Mouse (Mus musculus) brain, embryonic 14.5 days (tissue): Measurements from ENCODE around the gene Ldlrad3. TPM values are rescaled to one million over a fixed set of nuclear protein-coding genes. Genes with fewer than 3 reads are reported as not detected.

Experiments used
- DNase-seq: peaks from one replicate; pipeline ENCODE4 v3.0.0-alpha.2; 2011; ENCODE audit warnings: low read depth
- CTCF ChIP-seq: fragments of 200-500 bp; IDR thresholded peaks from 2 replicates; pipeline ENCODE4 v1.5.1; 2012; ENCODE audit warnings: inconsistent platforms, mild to moderate bottlenecking, moderate library complexity, borderline replicate concordance; ENCODE audit not compliant: insufficient read depth, insufficient read length; ENCODE audit errors: extremely low read depth
- POLR2A ChIP-seq: fragments of 200-500 bp; IDR thresholded peaks from 2 replicates; pipeline ENCODE4 v1.6.1; 2012; ENCODE audit warnings: mild to moderate bottlenecking, inconsistent platforms, borderline replicate concordance; ENCODE audit not compliant: poor library complexity, insufficient read depth, insufficient read length, severe bottlenecking; ENCODE audit errors: extremely low read depth
- polyA plus RNA-seq: library from polyadenylated mRNA; depleted of rRNA; stranded (reverse); fragments of >200 nt; gene quantifications from 2 replicates; pipeline ENCODE4 v1.2.3, GENCODE M21; 2012

The Ldlrad3 gene
- polyA plus RNA-seq, 1 experiment = 26.2 TPM

GRCm38 (mm10) chr2:102130198-102130845 lies 55.9 kb downstream of the Ldlrad3 start:
- TF ChIP-seq CTCF = no peak
- TF ChIP-seq POLR2A = no peak
- DNase-seq = peak; percentile 69

DNA sequence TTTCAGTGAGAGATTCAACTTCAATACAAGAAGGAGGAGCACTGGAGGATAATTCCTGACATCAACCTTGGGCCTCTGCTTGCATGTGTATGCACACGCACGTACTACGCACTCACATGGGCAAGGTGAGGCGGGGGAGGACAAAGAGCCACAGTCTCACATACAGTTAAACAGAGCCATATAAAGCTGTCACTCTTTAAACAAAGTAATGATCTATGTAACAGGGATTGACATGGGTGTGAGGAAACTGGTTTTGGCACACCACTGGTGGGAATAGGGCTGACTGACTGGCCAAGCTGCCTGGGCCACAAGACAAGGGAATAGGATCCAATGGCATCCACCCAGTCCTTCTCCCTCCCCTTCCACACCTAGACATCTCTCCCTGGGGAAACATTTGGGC lies 57.0 kb downstream of the Ldlrad3 start:
- no peak for DNase-seq
- no peak for TF ChIP-seq POLR2A
- no peak for TF ChIP-seq CTCF

- TF ChIP-seq POLR2A = no peak
- TF ChIP-seq CTCF = no peak
- peak; percentile 87 for DNase-seq
Measured at GRCm38 (mm10) chr2:102128500-102129030, 57.6 kb downstream of the Ldlrad3 start.

DNA sequence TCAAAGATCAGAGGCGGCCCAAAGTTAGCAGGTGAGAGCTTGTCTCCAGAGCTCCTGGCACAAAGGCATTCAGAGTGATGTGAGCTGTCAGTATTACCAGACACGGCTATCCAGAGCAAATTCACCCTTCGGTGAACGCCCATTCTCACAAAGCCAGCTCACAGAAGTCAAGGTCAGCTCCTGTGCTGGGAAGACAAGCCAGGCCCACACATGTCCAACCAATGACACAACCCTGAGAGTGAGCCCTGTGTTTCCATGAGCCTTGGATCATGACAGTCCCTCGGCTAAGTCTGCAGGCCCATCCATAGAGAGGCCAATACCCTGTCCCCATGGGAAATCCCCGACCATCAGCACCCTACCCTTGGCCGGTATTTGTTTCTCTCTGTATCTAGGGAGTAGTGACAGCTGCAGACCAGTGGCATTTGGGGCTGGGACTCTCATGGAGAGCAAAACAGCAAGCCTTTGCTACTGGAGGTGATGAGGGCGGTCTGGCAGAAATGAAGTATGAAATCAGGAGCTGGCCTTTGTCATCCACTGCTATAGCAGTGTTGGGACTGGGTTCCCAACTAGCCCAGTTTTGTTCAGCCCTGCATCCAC lies 58.3 kb downstream of the Ldlrad3 start:
- DNase-seq = no peak
- TF ChIP-seq CTCF (no peak), POLR2A (no peak)

DNA sequence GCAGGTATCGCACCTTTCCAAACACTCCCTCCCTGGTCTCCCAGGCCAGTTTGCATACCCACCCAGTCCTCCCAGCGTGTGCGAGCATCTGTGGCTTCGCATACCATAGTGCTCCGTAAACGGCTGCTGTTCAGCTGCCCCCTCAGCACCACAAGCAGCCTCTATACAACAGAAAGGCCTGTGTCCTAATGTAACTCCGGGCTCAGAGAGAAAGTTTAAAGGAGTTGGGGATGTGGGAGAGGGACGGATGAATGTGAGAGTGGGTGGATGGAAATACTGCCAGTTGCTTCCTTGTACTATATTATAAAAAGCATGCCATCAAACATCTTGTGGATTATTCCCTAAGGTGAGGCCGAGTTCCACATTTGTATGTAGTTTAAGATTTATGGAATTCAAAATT lies 59.0 kb downstream of the Ldlrad3 start:
- TF ChIP-seq CTCF (no peak), POLR2A (no peak)
- DNase-seq = no peak

GRCm38 (mm10) chr2:102126076-102126475 lies 60.1 kb downstream of the Ldlrad3 start:
- DNase-seq = no peak
- TF ChIP-seq CTCF (no peak), POLR2A (no peak)

DNA sequence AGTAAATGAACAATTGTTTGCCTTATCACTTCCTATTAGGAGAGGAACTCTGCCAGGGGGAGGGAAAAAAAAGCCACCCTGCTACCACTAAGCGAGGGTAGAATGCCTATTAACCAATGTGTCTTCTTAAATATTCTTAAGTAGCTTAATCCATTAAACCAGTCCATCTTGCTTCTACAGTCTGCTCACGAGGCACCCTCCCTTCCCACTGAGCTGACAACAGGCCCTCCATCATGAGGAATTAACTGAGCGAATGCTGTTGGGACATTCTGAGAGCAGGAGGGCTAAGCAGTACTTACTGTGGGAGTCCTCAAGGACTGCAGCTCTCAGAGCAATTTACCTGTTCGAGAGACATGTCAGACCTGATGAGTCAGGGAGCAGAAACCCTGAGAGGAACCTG lies 61.1 kb downstream of the Ldlrad3 start:
- DNase-seq = no peak
- no peak for TF ChIP-seq POLR2A
- no peak for TF ChIP-seq CTCF

- DNase-seq = no peak
- TF ChIP-seq POLR2A (no peak), CTCF (no peak)
Measured at GRCm38 (mm10) chr2:102122146-102122515, 64.1 kb downstream of the Ldlrad3 start.

DNA sequence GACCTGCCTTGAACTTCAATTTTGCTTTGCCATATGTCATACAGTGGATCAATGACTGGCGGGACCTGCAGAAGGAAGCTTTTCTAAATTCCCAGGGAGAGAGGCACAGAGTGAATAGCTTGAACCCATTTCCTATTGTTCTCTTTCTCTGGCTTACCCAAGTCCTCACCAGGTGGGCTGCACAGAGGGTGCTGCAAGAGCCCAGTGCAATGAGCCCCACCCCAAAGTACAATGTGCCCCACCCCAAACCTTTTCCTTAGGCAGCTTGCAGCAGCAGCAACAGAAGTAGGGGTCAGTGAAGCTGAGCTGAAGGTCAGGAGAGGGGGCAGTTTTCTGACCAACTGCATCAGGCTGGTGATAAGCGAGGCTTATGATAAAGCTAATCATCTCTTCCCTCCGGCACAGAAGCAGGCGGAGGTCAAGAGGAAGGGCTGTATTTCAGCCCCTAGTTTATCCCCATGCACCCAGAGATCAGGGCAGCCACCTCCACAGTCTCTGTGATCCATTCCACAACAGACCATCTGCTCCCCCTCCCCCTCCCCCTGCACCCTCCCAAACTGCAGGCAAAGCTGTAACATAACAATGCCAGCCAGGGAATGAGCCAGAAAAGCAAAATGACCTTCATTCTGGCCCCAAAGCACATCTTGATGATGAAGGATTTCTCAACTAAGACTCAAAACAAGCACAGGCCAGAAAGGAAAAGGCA lies 64.6 kb downstream of the Ldlrad3 start:
- TF ChIP-seq CTCF (no peak), POLR2A (no peak)
- peak; percentile 74 for DNase-seq

DNA sequence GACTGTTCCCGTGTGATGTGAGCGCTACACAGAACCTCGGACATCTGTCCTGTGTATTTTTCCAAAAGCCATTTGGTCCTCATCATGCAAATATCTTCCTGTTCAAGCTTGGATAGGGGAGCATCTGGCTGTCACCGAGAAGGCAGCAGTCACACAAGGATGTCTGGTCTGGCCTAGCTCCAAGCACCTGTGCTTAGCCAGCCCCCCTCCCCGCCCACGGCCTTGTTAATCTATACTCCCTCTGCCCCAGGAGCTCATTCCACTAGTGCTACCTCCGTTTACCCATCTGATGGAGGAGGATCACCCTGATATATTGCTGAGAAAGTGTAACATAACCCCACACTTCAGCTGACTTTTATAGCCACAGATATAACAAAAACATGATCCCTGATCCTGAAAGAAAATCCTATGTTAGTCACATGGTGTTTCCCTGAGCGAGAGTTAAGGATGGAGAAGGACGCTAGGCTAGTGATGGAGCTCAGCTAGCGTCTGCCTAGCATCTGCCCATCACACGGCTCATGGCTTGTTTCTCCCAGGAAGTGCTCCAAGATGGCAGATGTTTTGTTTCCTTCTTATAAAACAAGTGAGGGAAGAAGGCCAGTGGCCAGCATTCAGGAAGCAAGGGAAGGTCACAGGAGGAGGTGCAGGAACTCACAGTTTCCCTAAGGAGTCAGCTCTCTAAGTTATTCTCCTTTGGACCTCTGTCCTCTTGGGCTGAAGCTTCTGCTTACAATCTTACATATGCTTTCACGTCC lies 66.3 kb downstream of the Ldlrad3 start:
- TF ChIP-seq CTCF (no peak), POLR2A (no peak)
- peak; percentile 66 for DNase-seq

GRCm38 (mm10) chr2:102118988-102119460 lies 67.2 kb downstream of the Ldlrad3 start:
- no peak for TF ChIP-seq CTCF
- TF ChIP-seq POLR2A = no peak
- no peak for DNase-seq

DNA sequence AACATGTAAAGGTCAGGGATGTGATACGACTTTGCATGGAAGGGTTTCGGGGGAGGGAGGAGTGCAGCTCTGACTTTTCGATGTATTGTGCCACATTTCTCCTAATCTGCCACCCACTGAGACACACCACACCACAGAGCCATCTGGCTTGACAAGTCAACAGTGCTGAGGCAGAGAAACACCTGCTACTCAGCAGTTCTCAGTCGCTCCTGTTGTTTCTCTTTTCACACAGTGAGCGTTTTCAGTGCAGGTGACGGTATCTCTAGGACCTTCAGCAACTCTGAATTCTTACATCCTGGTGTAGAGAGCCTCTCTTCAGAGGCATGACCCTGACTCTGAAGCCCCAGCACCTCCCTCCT lies 68.8 kb downstream of the Ldlrad3 start:
- TF ChIP-seq POLR2A (no peak), CTCF (no peak)
- peak; percentile 62 for DNase-seq
